ENCODE assay signal across 8 mouse cellular contexts in genomic region chr4:154907833-154908232, GRCm38 (mm10). TPM values are rescaled to one million over a fixed set of nuclear protein-coding genes. Genes with fewer than 3 reads are reported as not detected.
A peak's percentile ranks its signal among the peaks of the same experiment; 100 is the strongest.
DNase-seq lines count a peak whose midpoint lies in the region; ATAC-seq lines count a peak whose summit lies in the region.

No protein-coding gene starts in this region.

- DNase-seq in adrenal gland, adult (ENCODE audit: inconsistent age in 2 of 2, low spot score in 1 of 2): peak; percentile 54 to 82
- DNase-seq in adrenal gland, adult 8-10 months: no peak
- DNase-seq in cerebellum, adult 8-10 months: peak; percentile 73
- peak; percentile 37 to 70 for DNase-seq in layer of hippocampus, postnatal 25 days (ENCODE audit: extremely low spot score in 1 of 2, low spot score in 1 of 2)
- DNase-seq in lung, postnatal 10 days: peak; percentile 88
- DNase-seq in retina, postnatal 1 day: peak; percentile 83

- H3K9ac ChIP-seq in forebrain, embryonic 16.5 days (replicated peaks; ENCODE audit: low read depth, low read length): 0 out of 2 replicates have a peak overlapping the region, but pooled peaks have one; percentile 39
- no peak overlapping the region for H3K9ac ChIP-seq in hindbrain, embryonic 15.5 days

- H3K36me3 ChIP-seq in forebrain, embryonic 16.5 days (ENCODE audit: control insufficient read depth, insufficient read depth): no peaks in the 10 kb centered on the region
- H3K36me3 ChIP-seq in hindbrain, embryonic 15.5 days: no peaks in the 10 kb centered on the region

- H3K4me1 ChIP-seq in forebrain, embryonic 16.5 days (replicated peaks; ENCODE audit: control insufficient read depth, insufficient read depth, low read length): peaks cover 3% of the 10 kb centered on the region; the same call in 1 of the 2 replicates
- H3K4me1 ChIP-seq in hindbrain, embryonic 15.5 days (replicated peaks): peaks cover 10% of the 10 kb centered on the region

- H3K27me3 ChIP-seq in forebrain, embryonic 16.5 days (replicated peaks; ENCODE audit: control insufficient read depth, insufficient read depth, low read length): no peaks in the 10 kb centered on the region
- no peaks in the 10 kb centered on the region for H3K27me3 ChIP-seq in hindbrain, embryonic 15.5 days

- WGBS in forebrain, embryonic 16.5 days: 45% methylated on average over 17 of the region's 17 CpGs
- WGBS in hindbrain, embryonic 15.5 days: 43% methylated on average over 17 of the region's 17 CpGs

- ATAC-seq in forebrain, embryonic 16.5 days: peak; percentile 70
- ATAC-seq in hindbrain, embryonic 15.5 days (ENCODE audit: low FRiP score, low read depth): peak; percentile 80; the same call in 1 of the 2 replicates

- no peak overlapping the region for H3K4me2 ChIP-seq in forebrain, embryonic 16.5 days (ENCODE audit: low read length)
- H3K4me2 ChIP-seq in hindbrain, embryonic 15.5 days: 0 out of 2 replicates have a peak overlapping the region, but pooled peaks have one; percentile 8

- no peaks in the 10 kb centered on the region for H3K9me3 ChIP-seq in forebrain, embryonic 16.5 days (ENCODE audit: control insufficient read depth, low read length)
- H3K9me3 ChIP-seq in hindbrain, embryonic 15.5 days: no peaks in the 10 kb centered on the region

- H3K4me3 ChIP-seq in forebrain, embryonic 16.5 days (replicated peaks; ENCODE audit: low read length): no peak overlapping the region
- no peak overlapping the region for H3K4me3 ChIP-seq in hindbrain, embryonic 15.5 days

- H3K27ac ChIP-seq in forebrain, embryonic 16.5 days (ENCODE audit: low read length): no peak overlapping the region
- no peak overlapping the region for H3K27ac ChIP-seq in hindbrain, embryonic 15.5 days (replicated peaks)

RNA-seq across cellular contexts. Expression of gene Fam213b, which starts 8.9 kb away (rescaled TPM):
- 100 to 1,000 TPM in 2 of 4 experiments, 10 to 100 TPM in 2; 21.8 to 161 (median 71.6) TPM for total RNA-seq in adrenal gland, adult 8-10 months (2022)
- 32.4 and 42.0 TPM in 2 replicates for polyA plus RNA-seq in forebrain, embryonic 16.5 days (2015; fragmentation: Nextera tagmentation; extraction: Ambion mirVana)
- polyA plus RNA-seq in hindbrain, embryonic 15.5 days (2015; fragmentation: Nextera tagmentation; extraction: Ambion mirVana): 64.2 and 67.1 TPM in 2 replicates
- total RNA-seq in layer of hippocampus, postnatal 25 days (2021): 10 to 100 TPM; 40.9 to 51.7 TPM

RNA-seq across cellular contexts. Expression of gene Tnfrsf14, which starts 20.5 kb away (rescaled TPM):
- 10 to 100 TPM in 1 of 4 experiments, 1 to 10 TPM in 3; 6.9 to 14.7 (median 8.7) TPM for total RNA-seq in adrenal gland, adult 8-10 months (2022)
- 0.27 TPM in 1 of 2 replicates, not detected in the other for polyA plus RNA-seq in forebrain, embryonic 16.5 days (2015; fragmentation: Nextera tagmentation; extraction: Ambion mirVana)
- 0.64 and 0.71 TPM in 2 replicates for polyA plus RNA-seq in hindbrain, embryonic 15.5 days (2015; fragmentation: Nextera tagmentation; extraction: Ambion mirVana)
- 1 to 10 TPM in 1 of 2 experiments, under 1 TPM in 1; 0.62 to 1.9 TPM for total RNA-seq in layer of hippocampus, postnatal 25 days (2021)

RNA-seq across cellular contexts. Expression of gene Mmel1, which starts 38.4 kb away (rescaled TPM):
- 1 to 10 TPM in 2 of 4 experiments, under 1 TPM in 2; 0.31 to 4.6 (median 1.5) TPM for total RNA-seq in adrenal gland, adult 8-10 months (2022)
- 0.11 and 0.21 TPM in 2 replicates for polyA plus RNA-seq in forebrain, embryonic 16.5 days (2015; fragmentation: Nextera tagmentation; extraction: Ambion mirVana)
- polyA plus RNA-seq in hindbrain, embryonic 15.5 days (2015; fragmentation: Nextera tagmentation; extraction: Ambion mirVana): 0.45 and 0.86 TPM in 2 replicates
- total RNA-seq in layer of hippocampus, postnatal 25 days (2021): 1 to 10 TPM in 1 of 2 experiments, under 1 TPM in 1; 0.32 to 1.0 TPM

RNA-seq across cellular contexts. Expression of gene Hes5, which starts 52.9 kb away (rescaled TPM):
- total RNA-seq in adrenal gland, adult 8-10 months (2022): not detected
- polyA plus RNA-seq in forebrain, embryonic 16.5 days (2015; fragmentation: Nextera tagmentation; extraction: Ambion mirVana): 91.4 and 100 TPM in 2 replicates
- 159 and 196 TPM in 2 replicates for polyA plus RNA-seq in hindbrain, embryonic 15.5 days (2015; fragmentation: Nextera tagmentation; extraction: Ambion mirVana)
- total RNA-seq in layer of hippocampus, postnatal 25 days (2021): 10 to 100 TPM; 30.2 to 37.9 TPM

RNA-seq across cellular contexts. Expression of gene Pank4, which starts 56.1 kb away (rescaled TPM):
- 10 to 100 TPM; 27.8 to 38.1 (median 34.0) TPM for total RNA-seq in adrenal gland, adult 8-10 months (2022)
- 47.1 and 47.3 TPM in 2 replicates for polyA plus RNA-seq in forebrain, embryonic 16.5 days (2015; fragmentation: Nextera tagmentation; extraction: Ambion mirVana)
- polyA plus RNA-seq in hindbrain, embryonic 15.5 days (2015; fragmentation: Nextera tagmentation; extraction: Ambion mirVana): 35.9 and 37.3 TPM in 2 replicates
- total RNA-seq in layer of hippocampus, postnatal 25 days (2021): 10 to 100 TPM; 34.9 to 37.1 TPM
